Mouse (Mus musculus) 416B (cell line): Measurements from ENCODE around the gene Tulp2.

Experiments used
- DNase-seq: peaks from one replicate; pipeline ENCODE4 v3.0.0; 2011; ENCODE audit warnings: low read depth

The Tulp2 gene

GRCm38 (mm10) chr7:45553519-45553918, 71.8 kb downstream of the Tulp2 start:
- DNase-seq = no peak

- DNase-seq = no peak
Observed at GRCm38 (mm10) chr7:45553990-45554389, 72.3 kb downstream of the Tulp2 start.

- no peak for DNase-seq
Observed at GRCm38 (mm10) chr7:45554744-45555143, 73.1 kb downstream of the Tulp2 start, which contains the start of gene Hsd17b14. Gene Hsd17b14 (plus strand): TSS chr7:45554893.

- DNase-seq = peak; percentile 86
Observed at GRCm38 (mm10) chr7:45555787-45556186, 74.1 kb downstream of the Tulp2 start.

- DNase-seq = no peak
Observed at GRCm38 (mm10) chr7:45558907-45559306, 77.2 kb downstream of the Tulp2 start.

GRCm38 (mm10) chr7:45560241-45560640, 78.6 kb downstream of the Tulp2 start:
- peak; percentile 51 for DNase-seq

GRCm38 (mm10) chr7:45560843-45561623, 79.4 kb downstream of the Tulp2 start:
- peak; percentile 80 for DNase-seq

GRCm38 (mm10) chr7:45561624-45562520, 80.2 kb downstream of the Tulp2 start:
- DNase-seq = peak; percentile 56

GRCm38 (mm10) chr7:45564811-45565210, 83.1 kb downstream of the Tulp2 start:
- no peak for DNase-seq

- DNase-seq = no peak
Observed at GRCm38 (mm10) chr7:45565446-45565845, 83.8 kb downstream of the Tulp2 start.

- no peak for DNase-seq
Observed at GRCm38 (mm10) chr7:45567112-45567779, 85.6 kb downstream of the Tulp2 start.

- peak; percentile 96 for DNase-seq
Observed at GRCm38 (mm10) chr7:45567780-45568516, 86.3 kb downstream of the Tulp2 start.

- no peak for DNase-seq
Observed at GRCm38 (mm10) chr7:45568601-45569473, 87.2 kb downstream of the Tulp2 start.

- peak; percentile 85 for DNase-seq
Observed at GRCm38 (mm10) chr7:45570103-45570741, 88.5 kb downstream of the Tulp2 start, which contains the start of gene Bcat2. Gene Bcat2 (plus strand): TSS chr7:45570153.

- peak; percentile 36 for DNase-seq
Observed at GRCm38 (mm10) chr7:45571966-45572365, 90.3 kb downstream of the Tulp2 start.
